Mouse (Mus musculus): ENCODE data around the gene Slc24a4.

DNA sequence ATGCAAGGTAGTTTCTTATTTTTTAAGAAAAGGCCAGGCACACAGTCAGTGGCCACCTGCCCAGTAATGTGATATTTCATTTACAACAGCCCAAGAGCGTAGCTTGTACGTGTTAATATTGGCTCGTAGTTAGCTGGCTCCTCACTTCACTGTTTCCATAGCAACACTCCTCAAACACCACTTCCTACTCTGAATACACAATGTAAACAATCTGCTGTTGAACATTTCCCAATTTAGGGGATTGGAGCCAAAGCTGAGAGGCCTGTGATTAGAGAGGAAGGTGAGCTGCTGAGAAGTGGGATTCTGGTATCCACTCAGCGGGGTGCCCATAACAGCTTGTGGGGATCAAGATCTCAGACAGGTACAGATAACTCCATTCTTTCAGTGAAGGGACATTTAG is 16.0 kb upstream of the Slc24a4 start:
- no peak for TF ChIP-seq CTCF (IDR thresholded peaks at IDR 0.05; ENCODE audit: borderline replicate concordance, insufficient read depth, low read depth, low read length)
- no peak for TF ChIP-seq POLR2A (IDR thresholded peaks at IDR 0.05; ENCODE audit: borderline replicate concordance, insufficient read depth, low read length)

Data from cerebellum, adult 2 months (tissue).